17 mouse cellular contexts compared by ENCODE assay signal in the genomic region with DNA sequence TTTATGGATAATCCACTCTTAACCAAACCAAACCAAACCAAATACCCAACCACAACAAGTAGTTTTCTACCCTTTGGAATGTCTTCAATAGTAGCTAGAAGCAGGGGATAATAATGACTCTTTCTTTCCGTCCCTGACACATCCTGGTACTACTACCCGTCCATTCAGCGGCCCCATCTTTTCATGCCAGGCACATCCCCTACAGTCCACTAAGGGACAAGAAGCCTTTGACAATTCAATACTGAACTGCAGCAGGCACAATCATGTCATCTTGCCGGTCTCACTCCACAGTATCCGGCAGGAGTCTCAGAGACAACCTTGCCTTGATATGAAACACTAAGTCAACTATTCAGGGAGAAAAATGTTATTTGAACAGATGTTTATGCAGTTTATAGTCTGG. TPM values are rescaled to one million over a fixed set of nuclear protein-coding genes. Genes with fewer than 3 reads are reported as not detected.
DNase-seq lines count a peak whose midpoint lies in the region; ATAC-seq and TF ChIP-seq lines count a peak whose summit lies in the region.
"Had no signal": no experiment of that assay in that cellular context is flagged by ENCODE, and none has a peak within 500 bp of the region (broad histone marks: within the 10 kb centered on the region; RNA-seq: fewer than 3 reads in every experiment).

No protein-coding gene starts in this region.

- no peaks in the 10 kb centered on the region for H3K9me3 ChIP-seq in hindbrain, embryonic 15.5 days
- no peaks in the 10 kb centered on the region for H3K9me3 ChIP-seq in hindbrain, embryonic 13.5 days
- H3K9me3 ChIP-seq: forebrain, embryonic 12.5 days; heart, embryonic 12.5 days had no signal

- ATAC-seq in hindbrain, embryonic 15.5 days (ENCODE audit: low FRiP score, low read depth), result peak; percentile 75
- ATAC-seq in hindbrain, embryonic 13.5 days (ENCODE audit: low FRiP score), result no peak
- ATAC-seq: activated CD4-positive, CD25-positive, alpha-beta regulatory T cell, adult 4 months; Patski had no signal

- no peak overlapping the region for H3K9ac ChIP-seq in hindbrain, embryonic 15.5 days
- no peak overlapping the region for H3K9ac ChIP-seq in hindbrain, embryonic 13.5 days
- H3K9ac ChIP-seq: forebrain, embryonic 12.5 days; heart, embryonic 12.5 days had no signal

- H3K4me3 ChIP-seq in hindbrain, embryonic 15.5 days, result no peak overlapping the region
- H3K4me3 ChIP-seq in hindbrain, embryonic 13.5 days, result no peak overlapping the region
- H3K4me3 ChIP-seq: forebrain, embryonic 12.5 days; heart, embryonic 12.5 days had no signal

- peak; percentile 47 to 60 for DNase-seq in left cerebral cortex, adult 9 months (ENCODE audit: low spot score in 2 of 2)
- no peak for DNase-seq in left cerebral cortex, postnatal 36 days (ENCODE audit: low spot score in 2 of 2)
- peak; percentile 19 for DNase-seq in brain, embryonic 14.5 days (ENCODE audit: low read depth)
- peak; percentile 52 to 65 for DNase-seq in layer of hippocampus, adult 8-10 months (ENCODE audit: low spot score in 2 of 2)
- no peak for DNase-seq in ovary, postnatal 14 days (ENCODE audit: low spot score)
- DNase-seq: adrenal gland, postnatal 14 days; heart, postnatal 36 days; kidney, adult 8-10 months; kidney, postnatal 25 days; lung, adult 18-20 months had no signal

- intact Hi-C loops in left cerebral cortex, postnatal 36 days (cut with DNase I), result no loop called here

- 0 out of 2 replicates have a peak, but pooled peaks cover 4% of the 10 kb centered on the region for H3K4me1 ChIP-seq in hindbrain, embryonic 15.5 days (replicated peaks)
- H3K4me1 ChIP-seq in hindbrain, embryonic 13.5 days (replicated peaks), result no peaks in the 10 kb centered on the region; the same call in 1 of the 2 replicates

- TF ChIP-seq POLR2A in brain, embryonic 14.5 days (IDR thresholded peaks at IDR 0.05; ENCODE audit: borderline replicate concordance, extremely low read depth, insufficient read depth, insufficient read length, poor library complexity, severe bottlenecking), result no peak

- peaks cover 8% of the 10 kb centered on the region; the same call in 1 of the 2 replicates for H3K36me3 ChIP-seq in hindbrain, embryonic 15.5 days
- no peaks in the 10 kb centered on the region for H3K36me3 ChIP-seq in hindbrain, embryonic 13.5 days
- H3K36me3 ChIP-seq: forebrain, embryonic 12.5 days; heart, embryonic 12.5 days had no signal

- H3K27ac ChIP-seq in hindbrain, embryonic 15.5 days (replicated peaks), result peak overlapping the region; percentile 14; the same call in 1 of the 2 replicates
- H3K27ac ChIP-seq in hindbrain, embryonic 13.5 days, result no peak overlapping the region
- H3K27ac ChIP-seq: forebrain, embryonic 12.5 days had no signal

- WGBS in hindbrain, embryonic 15.5 days, result 73% methylated on average over 5 of the region's 5 CpGs
- WGBS in hindbrain, embryonic 13.5 days, result 73% methylated on average over 5 of the region's 5 CpGs

- H3K27me3 ChIP-seq in hindbrain, embryonic 15.5 days, result no peaks in the 10 kb centered on the region
- peaks cover 3% of the 10 kb centered on the region; the same call in 1 of the 2 replicates for H3K27me3 ChIP-seq in hindbrain, embryonic 13.5 days
- H3K27me3 ChIP-seq: heart, embryonic 12.5 days had no signal

- TF ChIP-seq CTCF in brain, embryonic 14.5 days (IDR thresholded peaks at IDR 0.05; ENCODE audit: borderline replicate concordance, extremely low read depth, insufficient read depth, insufficient read length), result no peak

- no peak overlapping the region for H3K4me2 ChIP-seq in hindbrain, embryonic 15.5 days
- H3K4me2 ChIP-seq in hindbrain, embryonic 13.5 days, result no peak overlapping the region
- H3K4me2 ChIP-seq: forebrain, embryonic 12.5 days; heart, embryonic 12.5 days had no signal

RNA-seq across cellular contexts. Expression of gene Gatm, which starts 5.3 kb away (rescaled TPM):
- polyA plus RNA-seq in hindbrain, embryonic 15.5 days (2015; fragmentation: Nextera tagmentation; extraction: Ambion mirVana), result 42.2 and 46.9 TPM in 2 replicates
- polyA plus RNA-seq in hindbrain, embryonic 13.5 days (2015; fragmentation: Nextera tagmentation; extraction: Ambion mirVana), result 26.8 and 27.3 TPM in 2 replicates
- 10 to 100 TPM; 55.3 to 61.9 TPM for total RNA-seq in left cerebral cortex, postnatal 36 days (2021)
- polyA plus RNA-seq in brain, embryonic 14.5 days (2012; rRNA removed), result 16.3 and 25.1 TPM in 2 replicates
- 100 to 1,000 TPM in 1 of 4 experiments, 10 to 100 TPM in 3; 91.7 to 100 (median 94.8) TPM for total RNA-seq in layer of hippocampus, adult 8-10 months (2022)

RNA-seq across cellular contexts. Expression of gene AA467197, which starts 31.0 kb away (rescaled TPM):
- polyA plus RNA-seq in hindbrain, embryonic 15.5 days (2015; fragmentation: Nextera tagmentation; extraction: Ambion mirVana), result 0.42 and 0.53 TPM in 2 replicates
- 0.66 TPM in 1 of 2 replicates, not detected in the other for polyA plus RNA-seq in hindbrain, embryonic 13.5 days (2015; fragmentation: Nextera tagmentation; extraction: Ambion mirVana)
- total RNA-seq in left cerebral cortex, postnatal 36 days (2021), result under 1 TPM in 1 of 2 experiments, not detected in 1; 0.79 TPM
- polyA plus RNA-seq in brain, embryonic 14.5 days (2012; rRNA removed), result 0.38 TPM in 1 of 2 replicates, not detected in the other
- under 1 TPM; 0.54 to 0.91 (median 0.82) TPM for total RNA-seq in layer of hippocampus, adult 8-10 months (2022)
- total RNA-seq: liver, adult 2 months had no signal
- polyA plus RNA-seq: heart, embryonic 12.5 days; liver, adult 2 months had no signal

Comparison
In these comparisons a context has a peak if more than half of its experiments do, and no peak if none do; other contexts are left out.
1. DNase-seq: peak in left cerebral cortex, adult 9 months (2 of 2), brain, embryonic 14.5 days (single experiment) and layer of hippocampus, adult 8-10 months (2 of 2); none in left cerebral cortex, postnatal 36 days (0 of 2) and ovary, postnatal 14 days (single experiment).